Mouse (Mus musculus) gastrocnemius, adult 2 months (tissue): ENCODE data around the gene Trib2. TPM values are rescaled to one million over a fixed set of nuclear protein-coding genes. Genes with fewer than 3 reads are reported as not detected.

Experiments used
- DNase-seq: peaks from one replicate; pipeline ENCODE4 v3.0.0; 2022
- H3K27ac ChIP-seq: fragments of 200-600 bp; 2 replicates; pipeline ENCODE4 v1.8.1; 2022; ENCODE audit warnings: mild to moderate bottlenecking
- H3K4me3 ChIP-seq: fragments of 200-600 bp; 2 replicates; pipeline ENCODE4 v1.8.1; 2022; ENCODE audit warnings: mild to moderate bottlenecking, moderate library complexity
- CTCF ChIP-seq: fragments of 200-600 bp; IDR thresholded peaks from 2 replicates; pipeline ENCODE4 v1.8.1; 2022; ENCODE audit warnings: antibody characterized with exemption, mild to moderate bottlenecking, moderate library complexity
- intact Hi-C: fragments of 180-260 bp; cut with DNase I; formaldehyde crosslinking; loops from one replicate; pipeline ENCODE4 v1.15.1; 2025
- long read RNA-seq, 2 experiments: library from polyadenylated mRNA; stranded (forward); transcript quantifications; one replicate each; pipeline ENCODE4 v2.0.0; 2021
- total RNA-seq, 2 experiments: library from RNA; stranded (reverse); gene quantifications; 2 replicates each; pipeline ENCODE4 v1.2.3; 2021

The Trib2 gene
- total RNA-seq, result 10 to 100 TPM; 10.0 to 17.8 TPM
- long read RNA-seq, experiment 1, full-length matches to known transcripts, result 11 of 14 reads
- long read RNA-seq, experiment 1, partial matches to known transcripts, result 0 of 14 reads
- long read RNA-seq, experiment 1, other reads (novel, unspliced or antisense), result 3 of 14 reads
- long read RNA-seq, experiment 2, full-length matches to known transcripts, result 10 of 18 reads
- long read RNA-seq, experiment 2, partial matches to known transcripts, result 1 of 18 reads
- long read RNA-seq, experiment 2, other reads (novel, unspliced or antisense), result 7 of 18 reads

GRCm38 (mm10) chr12:15816740-15817178 lies at the start of gene Trib2:
Gene Trib2, minus strand, starts transcription at chr12:15816922.
- intact Hi-C loops, result loop anchor here (1.0 to 10.0 kb wide), 10 partner anchors 34 to 716 kb away; no protein-coding TSS in a partner anchor
- H3K4me3 ChIP-seq, result peak within 1 kb of the TSS; percentile 97
- DNase-seq, result peak; percentile 97
- TF ChIP-seq CTCF, result peak; percentile 78
- peak within 1 kb of the TSS; percentile 100 for H3K27ac ChIP-seq

GRCm38 (mm10) chr12:15858005-15858404 lies 41.3 kb upstream of the Trib2 start:
- no peak for TF ChIP-seq CTCF
- no peak overlapping the region for H3K27ac ChIP-seq
- H3K4me3 ChIP-seq, result no peak overlapping the region
- DNase-seq, result no peak
- intact Hi-C loops, result no loop called here

- TF ChIP-seq CTCF, result no peak
- H3K27ac ChIP-seq, result no peak overlapping the region
- no peak overlapping the region for H3K4me3 ChIP-seq
- intact Hi-C loops, result no loop called here
- no peak for DNase-seq
Measured at GRCm38 (mm10) chr12:15855891-15856290, 39.2 kb upstream of the Trib2 start.

GRCm38 (mm10) chr12:15852781-15853180 lies 36.1 kb upstream of the Trib2 start:
- TF ChIP-seq CTCF, result no peak
- intact Hi-C loops, result loop anchor here (5.0 kb wide), 3 partner anchors 75 to 300 kb away; no protein-coding TSS in a partner anchor
- no peak overlapping the region for H3K4me3 ChIP-seq
- no peak for DNase-seq
- H3K27ac ChIP-seq, result no peak overlapping the region

GRCm38 (mm10) chr12:15852031-15852430 lies 35.3 kb upstream of the Trib2 start:
- DNase-seq, result no peak
- Histone ChIP-seq H3K4me3 (no peak overlapping the region), H3K27ac (no peak overlapping the region; the same call in 1 of the 2 replicates)
- intact Hi-C loops, result loop anchor here (5.0 kb wide), 3 partner anchors 75 to 300 kb away; no protein-coding TSS in a partner anchor
- TF ChIP-seq CTCF, result no peak

- peak; percentile 87 for DNase-seq
- intact Hi-C loops, result loop anchor here (1.0 to 5.0 kb wide), 4 partner anchors 34 to 302 kb away; partner anchors contain the start of gene Trib2
- peak overlapping the region; percentile 54 for H3K4me3 ChIP-seq
- no peak for TF ChIP-seq CTCF
- H3K27ac ChIP-seq, result peak overlapping the region; percentile 91
Measured at GRCm38 (mm10) chr12:15850441-15850895, 33.7 kb upstream of the Trib2 start.

GRCm38 (mm10) chr12:15849861-15850294 lies 33.2 kb upstream of the Trib2 start:
- DNase-seq, result peak; percentile 88
- Histone ChIP-seq H3K4me3 (peak overlapping the region; percentile 54), H3K27ac (peak overlapping the region; percentile 91)
- no peak for TF ChIP-seq CTCF
- intact Hi-C loops, result loop anchor here (1.0 to 5.0 kb wide), 4 partner anchors 34 to 302 kb away; partner anchors contain the start of gene Trib2

- no peak for TF ChIP-seq CTCF
- intact Hi-C loops, result no loop called here
- DNase-seq, result peak; percentile 23
- H3K27ac ChIP-seq, result peak overlapping the region; percentile 49; the same call in 1 of the 2 replicates
- no peak overlapping the region for H3K4me3 ChIP-seq
Measured at GRCm38 (mm10) chr12:15848391-15848790, 31.7 kb upstream of the Trib2 start.

- no peak for DNase-seq
- no peak overlapping the region for H3K4me3 ChIP-seq
- no peak overlapping the region for H3K27ac ChIP-seq
- intact Hi-C loops, result no loop called here
- TF ChIP-seq CTCF, result no peak
Measured at GRCm38 (mm10) chr12:15844701-15845100, 28.0 kb upstream of the Trib2 start.

GRCm38 (mm10) chr12:15840864-15841557 lies 24.3 kb upstream of the Trib2 start:
- Histone ChIP-seq H3K27ac (no peak overlapping the region), H3K4me3 (no peak overlapping the region)
- no peak for TF ChIP-seq CTCF
- DNase-seq, result no peak
- intact Hi-C loops, result no loop called here

- TF ChIP-seq CTCF, result no peak
- Histone ChIP-seq H3K4me3 (no peak overlapping the region), H3K27ac (no peak overlapping the region)
- intact Hi-C loops, result no loop called here
- no peak for DNase-seq
Measured at GRCm38 (mm10) chr12:15838201-15838600, 21.5 kb upstream of the Trib2 start.

- H3K27ac ChIP-seq, result no peak overlapping the region
- TF ChIP-seq CTCF, result no peak
- DNase-seq, result no peak
- no peak overlapping the region for H3K4me3 ChIP-seq
- intact Hi-C loops, result no loop called here
Measured at GRCm38 (mm10) chr12:15837566-15837965, 20.8 kb upstream of the Trib2 start.

GRCm38 (mm10) chr12:15832674-15833052 lies 15.9 kb upstream of the Trib2 start:
- TF ChIP-seq CTCF, result no peak
- Histone ChIP-seq H3K4me3 (no peak overlapping the region), H3K27ac (no peak overlapping the region)
- DNase-seq, result no peak
- intact Hi-C loops, result no loop called here
